Mouse (Mus musculus) cortical plate, adult 2 months (tissue): ENCODE measurements around the gene Plbd1. TPM values are rescaled to one million over a fixed set of nuclear protein-coding genes. Genes with fewer than 3 reads are reported as not detected.
A peak's percentile ranks its signal among the peaks of the same experiment; 100 is the strongest.

Experiments
- H3K27ac ChIP-seq: fragments of 200-500 bp; 2 replicates; pipeline ENCODE4 v1.5.1; 2012; ENCODE audit warnings: low read length, control low read depth, inconsistent platforms; ENCODE audit not compliant: insufficient read depth
- H3K4me1 ChIP-seq: fragments of 200-500 bp; 2 replicates; pipeline ENCODE4 v1.6.1; 2011; ENCODE audit warnings: low read length; ENCODE audit not compliant: control insufficient read depth, insufficient read depth
- H3K4me3 ChIP-seq: fragments of 200-500 bp; 2 replicates; pipeline ENCODE4 v1.5.1; 2011; ENCODE audit warnings: mild to moderate bottlenecking, low read length, control low read depth; ENCODE audit not compliant: insufficient read depth
- CTCF ChIP-seq: fragments of 200-500 bp; IDR thresholded peaks from 2 replicates; pipeline ENCODE4 v1.5.1; 2011; ENCODE audit warnings: mild to moderate bottlenecking, control low read depth, low read length; ENCODE audit not compliant: insufficient read depth; ENCODE audit errors: extremely low read depth
- POLR2A ChIP-seq: fragments of 200-500 bp; IDR thresholded peaks from 2 replicates; pipeline ENCODE4 v1.6.1; 2011; ENCODE audit warnings: mild to moderate bottlenecking, low read length, control low read depth; ENCODE audit not compliant: insufficient read depth; ENCODE audit errors: extremely low read depth
- polyA plus RNA-seq: library from polyadenylated mRNA; depleted of rRNA; stranded (reverse); fragments of >200 nt; gene quantifications from 2 replicates; pipeline ENCODE4 v1.2.3, GENCODE M21; 2012

Plbd1 gene
- polyA plus RNA-seq, 1 experiment: 0.19 TPM

DNA sequence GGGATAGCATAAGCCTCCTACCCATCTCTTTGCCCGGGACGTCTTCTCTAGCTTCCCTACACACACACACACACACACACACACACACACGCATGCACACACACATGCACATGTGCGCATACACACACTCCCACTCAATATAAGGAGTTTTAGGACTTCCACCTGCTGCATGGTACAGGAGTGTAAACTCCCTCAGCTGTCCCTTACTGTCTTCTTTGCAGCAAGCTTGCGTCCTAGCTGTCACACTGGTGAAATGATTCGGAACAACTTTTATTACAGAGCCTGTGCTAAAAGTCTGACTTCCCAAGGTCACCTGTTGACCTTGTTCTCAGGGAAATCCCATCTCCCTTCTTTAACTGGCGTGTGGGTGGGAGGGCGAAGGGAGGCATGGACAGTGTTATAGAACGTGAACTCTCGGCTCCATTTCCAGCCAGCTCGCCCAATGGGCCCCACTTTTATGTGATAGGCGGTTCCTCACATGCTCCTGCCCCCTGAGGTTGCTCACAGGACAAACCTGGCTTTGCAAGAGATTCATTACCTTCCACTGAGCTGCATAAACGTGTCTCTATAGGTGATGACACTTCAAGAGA, 29.7 kb downstream of the Plbd1 start:
- H3K4me1 ChIP-seq: no peaks in the 10 kb centered on the region
- H3K27ac ChIP-seq: no peak overlapping the region
- TF ChIP-seq POLR2A: no peak
- no peak for TF ChIP-seq CTCF
- no peak overlapping the region for H3K4me3 ChIP-seq

DNA sequence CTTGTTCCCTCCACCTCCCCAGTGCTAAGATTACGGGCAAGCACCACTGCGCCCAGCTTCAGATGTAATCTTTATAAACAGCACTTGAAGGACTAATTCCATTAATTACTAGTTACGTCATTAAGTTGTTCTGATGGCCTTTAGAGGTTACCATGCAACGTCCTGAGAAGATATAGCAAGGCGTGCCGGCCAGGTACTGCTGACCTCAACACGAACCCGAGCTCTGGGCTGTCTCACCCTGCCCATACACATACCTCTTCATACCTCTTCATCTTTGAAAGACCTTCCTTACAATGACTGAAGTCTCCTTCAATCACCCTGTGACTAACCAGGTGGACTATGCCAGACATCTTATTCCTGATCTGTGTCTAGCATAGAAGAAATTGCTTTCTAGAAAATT, 30.2 kb downstream of the Plbd1 start:
- TF ChIP-seq POLR2A: no peak
- TF ChIP-seq CTCF: no peak
- H3K4me1 ChIP-seq: no peaks in the 10 kb centered on the region
- no peak overlapping the region for H3K27ac ChIP-seq
- no peak overlapping the region for H3K4me3 ChIP-seq

DNA sequence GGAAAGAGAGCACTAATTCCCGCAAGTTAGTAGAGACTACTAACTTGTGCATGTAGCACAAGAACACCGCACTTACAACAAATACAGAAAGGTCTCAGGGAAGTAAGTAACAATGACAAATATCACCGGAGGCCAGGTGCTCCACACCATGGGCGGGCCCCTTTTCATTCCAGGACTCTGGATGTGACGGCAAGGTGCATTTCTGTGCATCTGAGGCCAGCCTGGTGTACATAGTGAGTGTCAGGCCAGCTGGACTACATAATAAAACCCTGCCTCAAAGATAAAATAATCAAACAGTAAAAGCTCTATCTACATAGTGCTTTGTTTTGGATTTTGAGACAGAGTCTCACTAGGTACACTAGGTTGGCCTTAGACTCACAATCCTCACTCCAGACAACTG, 32.1 kb downstream of the Plbd1 start:
- TF ChIP-seq POLR2A: no peak
- TF ChIP-seq CTCF: no peak

DNA sequence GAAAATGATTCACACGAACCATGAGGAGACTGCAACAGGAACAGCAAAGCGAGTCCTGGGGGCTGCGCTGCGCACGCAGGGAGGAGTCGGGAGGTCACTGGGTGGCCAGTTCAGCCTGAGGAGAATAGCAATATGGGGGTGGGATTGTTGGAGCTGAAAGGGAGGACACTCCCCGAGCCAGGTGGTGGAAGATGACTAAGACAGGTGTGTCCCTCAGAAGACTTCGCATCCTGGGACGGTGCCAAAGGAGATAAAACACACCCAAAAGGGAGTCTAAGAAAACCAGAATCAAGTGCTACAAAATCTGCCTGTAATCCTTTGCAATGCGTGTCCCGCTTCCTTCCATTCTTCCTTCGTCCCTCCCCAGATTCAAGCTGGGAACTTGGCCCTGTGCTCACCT, 36.3 kb downstream of the Plbd1 start:
- no peaks in the 10 kb centered on the region for H3K4me1 ChIP-seq
- H3K27ac ChIP-seq: no peak overlapping the region
- no peak overlapping the region for H3K4me3 ChIP-seq
- TF ChIP-seq CTCF (no peak), POLR2A (no peak)

More for the DNA sequence above, 32.1 kb downstream of the Plbd1 start:
- Histone ChIP-seq H3K4me3 (no peak overlapping the region), H3K4me1 (no peaks in the 10 kb centered on the region), H3K27ac (no peak overlapping the region)

DNA sequence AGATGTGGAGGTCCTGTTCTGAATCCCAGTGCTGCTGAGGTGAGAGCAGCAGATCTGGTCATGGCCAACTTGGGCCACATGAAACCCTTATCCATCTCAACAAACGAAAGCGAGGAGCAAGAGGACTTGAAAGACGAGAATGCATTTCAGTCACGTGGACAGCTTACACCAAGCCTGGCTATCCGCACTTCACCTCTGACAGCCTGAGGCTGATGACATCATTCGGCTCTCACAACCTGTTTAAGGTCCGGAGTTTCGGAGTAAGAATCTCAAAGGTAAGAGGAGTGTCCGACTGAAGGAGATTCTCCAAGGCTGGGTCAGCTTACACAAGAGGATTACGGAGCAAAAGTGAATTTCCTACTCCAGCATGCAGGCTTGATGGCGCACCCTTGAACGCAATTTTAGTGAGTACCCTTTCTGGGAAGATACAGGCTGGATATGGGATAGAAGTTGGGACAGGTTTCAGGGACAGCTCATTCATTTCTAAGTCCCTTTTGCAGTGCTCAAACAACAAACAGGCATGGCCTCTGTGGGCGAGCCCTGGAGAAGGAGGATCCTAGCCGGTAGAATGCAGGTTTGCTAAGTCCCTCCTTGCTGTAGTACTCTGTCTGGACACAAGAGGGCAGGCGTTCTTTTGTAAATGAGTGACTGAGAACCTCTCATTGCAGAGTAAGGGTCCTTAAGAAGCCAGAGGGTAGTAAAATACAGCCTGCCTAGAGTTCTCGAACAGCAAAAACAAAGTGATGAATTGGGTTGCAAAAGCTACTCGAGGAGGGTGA, 41.2 kb downstream of the Plbd1 start:
- Histone ChIP-seq H3K4me3 (no peak overlapping the region), H3K27ac (no peak overlapping the region), H3K4me1 (no peaks in the 10 kb centered on the region)
- no peak for TF ChIP-seq POLR2A
- peak; percentile 68 for TF ChIP-seq CTCF

DNA sequence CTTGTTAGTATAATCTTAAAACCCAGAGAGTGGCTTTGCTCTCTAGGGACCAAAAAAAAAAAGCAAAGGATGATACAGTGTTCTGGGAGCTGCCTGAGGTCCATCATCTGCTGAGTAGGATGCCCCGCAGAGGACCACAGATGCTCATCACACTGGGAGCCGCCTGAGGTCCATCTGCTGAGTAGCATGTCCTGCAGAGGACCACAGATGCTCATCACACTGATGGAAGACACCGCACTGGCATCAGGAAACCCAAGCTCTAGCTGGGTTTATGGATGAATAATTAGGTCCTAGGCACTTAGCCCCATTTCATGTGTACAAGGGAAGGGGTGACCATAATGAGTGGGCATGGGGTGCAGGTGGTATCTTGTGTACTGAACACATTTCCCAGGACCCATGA, 47.6 kb downstream of the Plbd1 start:
- TF ChIP-seq POLR2A: no peak
- TF ChIP-seq CTCF: no peak
- Histone ChIP-seq H3K4me1 (no peaks in the 10 kb centered on the region), H3K27ac (no peak overlapping the region), H3K4me3 (no peak overlapping the region)

DNA sequence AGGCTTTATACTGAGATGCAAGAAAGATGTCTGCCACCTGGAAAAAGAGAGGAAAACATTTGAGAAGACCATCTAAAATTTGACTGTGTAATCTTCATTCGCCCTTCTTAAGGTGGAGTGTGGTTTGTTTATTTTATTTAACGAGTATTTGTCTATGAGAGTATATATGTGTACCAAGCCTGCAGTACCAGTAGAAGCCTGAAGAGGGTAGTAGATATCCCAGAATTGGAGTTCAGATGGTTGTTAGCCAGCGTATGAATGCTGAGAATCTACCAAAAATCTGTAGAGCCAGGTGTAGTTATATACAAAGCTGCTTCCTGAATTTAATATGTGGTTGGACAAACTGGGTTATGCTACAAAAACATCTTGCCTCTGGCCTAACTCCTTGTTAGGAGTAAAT, 49.4 kb downstream of the Plbd1 start:
- H3K4me1 ChIP-seq: no peaks in the 10 kb centered on the region
- no peak overlapping the region for H3K4me3 ChIP-seq

DNA sequence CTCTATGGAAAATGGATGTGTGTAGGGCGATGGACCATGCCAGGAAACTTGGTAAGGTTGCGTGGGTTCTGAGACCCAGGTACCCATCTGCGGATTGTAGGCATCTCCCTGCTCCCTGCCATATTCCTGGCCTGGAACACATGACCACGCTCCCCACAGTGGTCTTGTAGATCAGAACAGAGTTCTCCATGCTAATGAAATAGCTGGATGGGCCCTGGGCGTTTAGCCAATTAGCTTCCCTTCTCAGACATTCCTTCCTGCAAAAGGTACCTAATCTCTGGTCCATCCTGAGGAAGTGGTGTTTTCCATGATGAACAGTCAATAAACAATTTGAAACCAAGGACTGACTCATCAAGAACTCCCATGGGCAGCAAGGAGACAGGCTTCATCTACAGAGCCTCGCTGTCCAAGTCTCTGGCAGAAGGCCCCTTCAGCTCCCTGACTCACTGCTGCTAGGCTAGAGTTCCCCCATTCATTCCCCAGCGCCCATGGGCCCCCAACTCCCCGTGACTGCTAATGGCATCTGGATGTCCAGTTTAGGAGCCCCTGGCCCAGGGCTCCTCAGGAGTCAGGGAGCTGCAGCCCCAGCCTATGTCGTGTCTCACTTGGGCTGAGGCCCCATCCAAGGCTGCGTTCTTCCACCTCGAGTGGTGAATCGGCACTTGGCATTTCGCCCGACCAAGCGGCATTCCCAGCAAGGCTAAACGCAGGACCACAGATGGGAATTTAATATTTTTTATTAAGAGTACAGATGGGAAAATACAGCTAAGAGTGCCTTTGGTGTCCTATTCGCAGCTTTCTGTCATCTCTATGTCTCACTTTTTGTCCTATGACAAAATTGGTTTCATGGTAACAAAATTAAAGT, 50.1 kb downstream of the Plbd1 start:
- TF ChIP-seq POLR2A (no peak), CTCF (no peak)
- Histone ChIP-seq H3K4me3 (no peak overlapping the region), H3K27ac (no peak overlapping the region)

More for the DNA sequence above, 49.4 kb downstream of the Plbd1 start:
- TF ChIP-seq POLR2A: no peak
- no peak for TF ChIP-seq CTCF
- no peak overlapping the region for H3K27ac ChIP-seq

DNA sequence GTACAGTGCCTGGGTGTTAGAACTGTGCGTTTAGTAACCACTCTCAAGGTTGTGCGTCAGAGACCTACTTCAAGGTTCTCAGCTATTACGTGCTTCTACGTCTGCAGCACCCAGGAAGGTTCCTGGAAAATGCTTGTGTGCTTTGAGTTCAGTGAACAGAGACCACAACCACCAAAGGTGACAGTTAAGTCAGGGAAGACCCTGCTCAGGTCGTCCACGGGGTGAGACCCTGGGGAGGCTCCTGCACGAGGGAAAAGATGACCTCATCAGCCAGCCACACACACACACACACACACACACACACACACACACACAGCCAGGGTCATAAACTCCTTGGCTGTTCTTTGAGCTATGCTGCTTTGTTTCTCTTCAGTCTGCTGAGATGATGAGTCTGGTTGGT, 59.1 kb downstream of the Plbd1 start:
- TF ChIP-seq CTCF (no peak), POLR2A (no peak)
- H3K27ac ChIP-seq: no peak overlapping the region
- no peak overlapping the region for H3K4me3 ChIP-seq
- no peaks in the 10 kb centered on the region; the same call in 1 of the 2 replicates for H3K4me1 ChIP-seq

More for the DNA sequence above, 50.1 kb downstream of the Plbd1 start:
- no peaks in the 10 kb centered on the region for H3K4me1 ChIP-seq
